Mouse (Mus musculus): Measurements from ENCODE around the gene Lenep. TPM values are rescaled to one million over a fixed set of nuclear protein-coding genes. Genes with fewer than 3 reads are reported as not detected.
A peak's percentile ranks its signal among the peaks of the same experiment; 100 is the strongest.
"Not testable (repeated sequence)": the region's sequence is repeated elsewhere in the genome, so short reads cannot be mapped to it uniquely, and the experiment has no call there.

Lenep gene
- 1 to 10 TPM; 1.6 to 4.0 TPM for total RNA-seq (2021)
- long read RNA-seq, experiment 1 = 0 reads
- long read RNA-seq, experiment 2, partial matches to known transcripts = 0 of 2 reads
- long read RNA-seq, experiment 2, other reads (novel, unspliced or antisense) = 0 of 2 reads

GRCm38 (mm10) chr3:89402693-89403092, at the start of gene Lenep:
Gene Lenep, minus strand, starts transcription at chr3:89402793.
- no peak for DNase-seq (ENCODE audit: low spot score in 2 of 2)
- intact Hi-C loops (cut with DNase I) = no loop called here

GRCm38 (mm10) chr3:89451916-89452315, 49.3 kb upstream of the Lenep start:
- no peak for DNase-seq (ENCODE audit: low spot score in 2 of 2)
- intact Hi-C loops (cut with DNase I) = loop anchor here (5.0 to 10.0 kb wide), 3 partner anchors 35 to 403 kb away; partner anchors contain the start of gene Chrnb2

DNA sequence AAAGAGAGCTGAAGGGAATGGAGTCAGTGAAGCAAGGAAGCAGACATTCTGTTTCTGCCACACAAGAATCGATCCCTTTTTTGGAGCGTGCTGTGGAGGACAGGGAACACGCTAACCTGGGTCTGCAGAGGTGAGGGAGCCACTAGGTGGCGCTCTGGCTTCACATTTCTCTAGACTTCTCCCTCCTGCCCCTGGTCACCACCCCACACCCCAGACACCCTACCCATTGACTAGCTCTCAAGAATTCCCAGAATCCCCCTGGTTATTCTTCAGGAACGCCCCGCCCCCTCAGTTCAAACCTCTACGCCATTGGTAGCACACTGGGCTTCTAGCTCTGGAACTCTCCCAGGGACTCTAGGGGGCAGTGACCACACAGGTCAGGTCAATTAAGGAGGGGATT, 46.9 kb upstream of the Lenep start:
- intact Hi-C loops (cut with DNase I) = no loop called here
- peak; percentile 70 to 78 for DNase-seq (ENCODE audit: low spot score in 2 of 2)

DNA sequence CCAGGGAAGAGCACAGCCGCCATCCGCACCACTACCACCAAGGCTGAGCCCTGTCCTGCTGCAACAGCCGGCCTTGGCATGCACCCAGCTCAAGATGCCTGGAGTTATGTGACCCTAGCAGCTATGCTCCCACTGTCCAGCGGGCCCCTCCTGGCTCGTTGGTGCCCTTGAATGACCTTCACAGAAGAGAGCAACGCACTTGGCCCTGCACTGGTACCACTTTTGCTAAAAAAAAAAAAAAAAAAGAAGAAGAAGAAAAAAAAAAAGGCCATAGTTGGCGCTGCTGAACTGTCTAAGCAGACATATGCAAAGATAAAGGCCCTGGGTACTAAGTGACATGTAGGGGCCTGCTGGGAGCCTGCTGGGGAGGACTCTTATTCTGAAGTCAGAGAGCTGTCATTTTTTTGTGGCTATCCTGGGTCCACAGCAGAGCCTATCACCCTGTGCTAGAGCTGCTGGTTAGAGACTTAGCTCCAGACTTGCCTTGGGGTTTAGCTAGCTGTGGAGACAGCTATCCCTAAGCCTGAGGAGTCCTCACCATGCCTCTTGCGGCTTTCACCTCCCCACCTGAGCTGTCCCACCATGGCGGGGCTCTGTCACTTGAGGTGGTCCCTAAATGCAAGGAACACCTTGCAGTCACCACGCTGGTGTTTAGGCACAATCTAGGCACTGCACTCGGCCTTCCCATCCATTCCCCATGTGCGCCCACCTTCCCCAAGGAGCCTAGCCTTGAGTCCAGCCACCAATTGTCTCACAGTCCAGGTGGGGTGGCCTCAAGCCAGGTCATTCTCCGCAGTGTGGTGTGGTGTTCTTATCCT, 46.3 kb upstream of the Lenep start:
- DNase-seq (ENCODE audit: low spot score in 2 of 2) = no peak
- intact Hi-C loops (cut with DNase I) = no loop called here

DNA sequence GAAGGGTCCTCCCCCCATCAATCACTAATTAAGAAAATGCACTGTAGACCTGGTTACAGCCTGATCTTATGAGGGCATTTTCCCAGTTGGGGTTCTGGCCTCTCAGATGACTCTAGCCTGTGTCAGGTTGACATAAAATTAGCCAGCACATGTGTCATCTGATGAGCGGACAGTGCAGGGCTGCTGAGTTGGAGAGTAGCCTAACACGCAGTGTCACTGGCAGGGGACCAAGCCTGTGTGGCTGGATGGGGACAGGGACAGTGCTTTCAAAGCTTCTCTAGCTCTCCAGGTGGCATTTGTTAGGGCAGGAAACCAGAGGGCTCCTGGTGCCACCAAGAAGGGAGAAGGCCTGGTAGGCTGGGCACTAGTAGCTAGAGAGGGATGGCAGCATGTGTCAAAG, 38.1 kb upstream of the Lenep start:
- intact Hi-C loops (cut with DNase I) = no loop called here
- DNase-seq (ENCODE audit: low spot score in 2 of 2) = no peak

DNA sequence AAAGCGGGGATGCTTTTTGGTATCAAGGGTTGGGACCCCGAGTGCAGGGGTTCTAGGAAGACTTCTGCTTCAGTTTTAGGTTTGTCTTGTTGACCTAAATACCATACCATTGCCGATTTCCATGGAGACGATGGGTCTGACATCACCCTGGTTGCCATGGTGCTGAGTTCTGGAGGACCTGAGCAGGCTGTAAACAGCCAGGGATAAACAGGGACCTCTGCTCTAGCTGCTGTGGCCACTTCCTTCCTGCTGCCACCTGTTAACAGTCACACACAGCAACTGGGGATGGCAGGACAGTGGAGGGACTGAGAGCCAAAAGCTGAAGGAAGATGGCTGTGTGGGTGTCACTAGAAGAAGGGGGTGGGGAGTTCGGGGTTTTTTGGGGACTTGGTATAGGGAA, 34.7 kb upstream of the Lenep start:
- intact Hi-C loops (cut with DNase I) = no loop called here
- peak; percentile 34 to 47 for DNase-seq (ENCODE audit: low spot score in 2 of 2)

DNA sequence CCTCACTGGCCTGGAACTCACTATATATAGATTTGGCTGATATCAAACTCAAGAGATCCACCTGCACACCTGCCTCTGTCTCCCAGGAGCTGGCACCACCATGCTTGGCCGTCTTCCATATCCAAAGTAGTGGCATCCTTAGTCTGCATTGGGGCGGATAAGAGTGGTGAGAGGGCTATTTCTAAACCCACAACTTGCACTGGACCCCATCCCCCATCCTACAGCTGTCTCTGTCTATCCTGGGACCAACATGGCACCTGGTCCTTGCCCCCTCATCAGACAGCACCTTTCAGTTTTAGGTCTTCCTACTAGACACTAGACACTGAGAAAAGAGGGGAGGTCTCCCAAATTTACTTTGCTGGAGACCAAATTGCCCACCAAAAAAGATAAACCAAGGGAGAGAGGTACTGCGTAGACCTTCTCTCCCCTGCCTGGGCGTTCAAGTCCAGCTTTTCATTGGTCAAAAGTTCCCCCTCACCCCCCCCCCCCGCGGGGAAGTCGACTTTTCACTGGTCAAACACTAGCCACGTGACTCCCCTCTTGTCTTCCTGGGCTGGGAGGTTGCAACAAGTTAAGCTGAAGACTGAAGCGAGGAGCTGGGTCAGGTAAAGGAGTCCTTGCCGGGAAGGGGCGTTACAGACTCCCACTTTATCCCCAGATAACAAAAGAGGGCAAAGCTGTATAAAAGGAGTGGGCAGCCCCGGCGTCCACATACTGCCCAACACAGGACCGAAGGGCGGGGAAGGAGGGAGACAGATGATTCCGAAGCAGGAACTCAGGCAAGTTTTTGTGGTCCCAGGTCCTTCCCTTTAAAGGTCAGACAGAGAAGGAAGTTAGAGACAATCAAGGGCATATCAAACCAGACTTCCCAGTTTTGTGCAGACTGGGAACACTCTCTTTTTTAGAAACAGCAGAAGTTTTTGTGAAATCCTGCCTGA, 33.9 kb upstream of the Lenep start, which contains the start of gene Pbxip1:
Pbxip1 (plus strand) TSS at position 531 of the 938 bp plus-strand sequence.
- intact Hi-C loops (cut with DNase I) = no loop called here
- DNase-seq (ENCODE audit: low spot score in 2 of 2) = peak in 1 of 2 experiments; percentile 30

GRCm38 (mm10) chr3:89435041-89435440, 32.4 kb upstream of the Lenep start:
- no peak for DNase-seq (ENCODE audit: low spot score in 2 of 2)
- intact Hi-C loops (cut with DNase I) = no loop called here

DNA sequence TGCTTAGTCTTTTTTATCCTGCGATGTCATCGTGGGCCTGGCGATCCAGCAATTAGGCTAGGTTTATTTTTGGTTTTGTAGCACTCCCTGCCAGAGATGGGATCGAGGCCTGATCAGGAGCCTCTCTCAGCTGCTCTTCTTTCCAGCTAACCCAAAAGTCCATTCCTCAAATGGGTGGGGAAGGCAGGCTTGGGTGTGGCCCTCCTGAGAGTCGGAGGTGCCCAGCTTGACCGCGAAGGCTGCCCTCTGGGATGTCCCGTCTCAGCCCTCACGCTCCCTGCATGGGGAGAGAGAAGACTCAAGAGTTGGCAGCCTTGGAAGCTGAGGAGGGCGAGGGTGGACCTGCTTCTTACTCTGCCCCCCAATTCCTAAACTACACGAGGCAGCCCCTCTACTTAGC, 31.9 kb upstream of the Lenep start:
- no peak for DNase-seq (ENCODE audit: low spot score in 2 of 2)
- intact Hi-C loops (cut with DNase I) = no loop called here

- no peak for DNase-seq (ENCODE audit: low spot score in 2 of 2)
- intact Hi-C loops (cut with DNase I) = no loop called here
Measured at GRCm38 (mm10) chr3:89432606-89433005, 30.0 kb upstream of the Lenep start.

GRCm38 (mm10) chr3:89430171-89431159, 27.9 kb upstream of the Lenep start, which contains the start of gene Pygo2:
Gene Pygo2, plus strand, starts transcription at chr3:89430214.
- DNase-seq (ENCODE audit: low spot score in 2 of 2) = peak; percentile 96 to 97
- intact Hi-C loops (cut with DNase I) = no loop called here

- DNase-seq (ENCODE audit: low spot score in 2 of 2); intact Hi-C loops (cut with DNase I): not testable (repeated sequence)
Measured at GRCm38 (mm10) chr3:89429021-89429420, 26.4 kb upstream of the Lenep start.

DNA sequence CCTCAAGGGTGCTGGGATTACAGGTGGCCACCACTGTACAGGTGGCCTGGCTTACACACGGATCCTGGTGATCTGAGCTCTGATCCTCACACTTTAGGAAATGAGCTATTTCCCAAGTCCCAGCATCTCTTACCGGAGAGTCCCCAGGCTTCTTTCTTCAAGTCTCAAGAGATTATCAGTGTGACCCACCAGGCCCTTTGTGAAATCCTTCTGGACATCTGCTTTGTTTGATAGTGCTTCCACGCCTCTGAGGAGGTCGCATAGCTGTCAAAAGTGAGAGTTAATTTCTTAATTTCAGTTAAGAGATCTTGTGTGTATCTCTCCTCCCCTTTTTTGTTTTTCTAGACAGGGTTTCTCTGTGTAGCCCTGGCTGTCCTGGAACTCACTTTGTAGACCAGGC, 23.3 kb upstream of the Lenep start:
- no peak for DNase-seq (ENCODE audit: low spot score in 2 of 2)
- intact Hi-C loops (cut with DNase I) = no loop called here

GRCm38 (mm10) chr3:89425141-89425525, 22.5 kb upstream of the Lenep start:
- intact Hi-C loops (cut with DNase I) = no loop called here
- no peak for DNase-seq (ENCODE audit: low spot score in 2 of 2)

GRCm38 (mm10) chr3:89424416-89425140, 22.0 kb upstream of the Lenep start:
- no peak for DNase-seq (ENCODE audit: low spot score in 2 of 2)
- intact Hi-C loops (cut with DNase I) = no loop called here

GRCm38 (mm10) chr3:89422556-89423205, 20.1 kb upstream of the Lenep start:
- intact Hi-C loops (cut with DNase I) = no loop called here
- DNase-seq (ENCODE audit: low spot score in 2 of 2) = no peak

- no peak for DNase-seq (ENCODE audit: low spot score in 2 of 2)
- intact Hi-C loops (cut with DNase I) = no loop called here
Measured at GRCm38 (mm10) chr3:89421810-89422473, 19.3 kb upstream of the Lenep start.

Data from left cerebral cortex, postnatal 14 days (tissue).